Mouse (Mus musculus) olfactory bulb, adult 2 months (tissue): ENCODE data around the gene Ptprt.

ENCODE experiments used
- CTCF ChIP-seq: fragments of 200-500 bp; IDR thresholded peaks from 2 replicates; pipeline ENCODE4 v1.5.1; 2012; ENCODE audit warnings: low read depth, mild to moderate bottlenecking, low read length, moderate library complexity; ENCODE audit not compliant: insufficient read depth
- POLR2A ChIP-seq: fragments of 200-500 bp; IDR thresholded peaks from 2 replicates; pipeline ENCODE4 v1.6.1; 2012; ENCODE audit warnings: mild to moderate bottlenecking, low read depth, low read length, moderate library complexity; ENCODE audit not compliant: insufficient read depth

- no peak for TF ChIP-seq CTCF
- no peak for TF ChIP-seq POLR2A
These were observed 825.9 kb downstream of the Ptprt start for GRCm38 (mm10) chr2:161835001-161835400.
